Mouse (Mus musculus) cerebellum, postnatal 4 days (tissue): ENCODE results near the gene Toe1.

Source experiments
- DNase-seq, 2 experiments: peaks; one replicate each; pipeline ENCODE4 v3.0.0; 2022; ENCODE audit warnings: low spot score in 2 of 2, mixed read lengths in 1 of 2

Toe1 gene

GRCm38 (mm10) chr4:116794273-116794672, 13.2 kb downstream of the Toe1 start:
- no peak for DNase-seq

DNA sequence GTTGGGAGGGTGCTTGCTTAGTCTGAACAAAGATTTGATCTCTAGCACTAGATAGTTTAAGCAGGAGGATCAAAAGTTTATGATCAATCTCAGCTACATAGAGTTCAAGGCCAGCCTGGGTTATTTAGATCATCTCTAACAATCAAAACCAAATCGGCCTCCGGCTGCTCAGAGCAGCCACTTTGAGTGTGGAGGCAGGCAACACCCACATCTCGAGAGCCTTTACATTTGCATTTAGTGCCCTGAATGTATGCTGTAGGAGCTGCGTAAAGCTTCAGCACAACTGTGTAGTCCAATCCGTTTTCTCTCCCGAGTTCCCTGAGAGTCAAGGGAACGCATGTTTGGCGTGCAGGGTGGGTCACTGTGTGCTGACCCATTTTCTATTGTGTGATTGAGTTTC, 15.0 kb downstream of the Toe1 start:
- DNase-seq, result no peak

DNA sequence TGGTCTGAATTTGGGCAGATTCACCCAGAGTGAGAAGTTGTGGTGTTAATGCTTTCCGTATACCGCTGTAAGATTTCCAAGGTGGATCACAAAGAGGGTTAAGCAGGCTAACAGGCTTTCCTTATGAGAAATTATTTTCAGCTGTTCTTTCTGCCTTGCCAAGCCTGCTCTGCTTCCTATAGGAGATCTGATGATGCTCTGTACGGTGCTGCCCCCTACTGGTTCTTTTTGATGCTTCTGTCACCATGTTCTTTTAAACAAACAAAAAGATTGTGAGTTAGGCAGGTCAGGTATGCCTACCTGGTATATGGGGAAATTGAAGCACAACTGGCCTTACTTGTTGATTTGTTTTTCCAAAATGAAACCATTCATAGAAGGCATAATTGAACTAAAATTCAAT, 18.5 kb downstream of the Toe1 start:
- peak; percentile 51 to 77 for DNase-seq

GRCm38 (mm10) chr4:116787985-116788760, 19.3 kb downstream of the Toe1 start:
- no peak for DNase-seq

GRCm38 (mm10) chr4:116786587-116786986, 20.9 kb downstream of the Toe1 start:
- no peak for DNase-seq

- no peak for DNase-seq
Measured at GRCm38 (mm10) chr4:116782171-116782570, 25.3 kb downstream of the Toe1 start.

DNA sequence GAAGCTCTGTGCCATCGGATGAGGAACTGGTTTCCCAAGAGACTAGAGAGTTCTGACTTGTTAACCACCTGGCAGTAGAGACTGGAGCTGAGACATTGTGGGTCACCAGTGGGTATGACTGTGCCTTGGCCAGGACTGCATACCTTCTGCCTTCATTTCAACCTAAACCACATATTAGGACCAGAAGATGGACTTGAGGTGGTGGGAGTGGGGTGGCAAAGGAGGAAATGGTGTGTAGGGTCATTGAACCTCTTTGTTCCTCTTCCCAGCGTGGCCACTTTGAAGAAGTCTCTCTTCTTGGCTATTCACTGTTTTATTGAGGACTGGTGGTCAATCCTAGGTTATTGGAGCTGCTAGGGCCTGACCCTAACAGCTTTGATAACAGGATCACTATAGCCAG, 26.1 kb downstream of the Toe1 start:
- no peak for DNase-seq

GRCm38 (mm10) chr4:116780541-116780940, 26.9 kb downstream of the Toe1 start:
- no peak for DNase-seq

DNA sequence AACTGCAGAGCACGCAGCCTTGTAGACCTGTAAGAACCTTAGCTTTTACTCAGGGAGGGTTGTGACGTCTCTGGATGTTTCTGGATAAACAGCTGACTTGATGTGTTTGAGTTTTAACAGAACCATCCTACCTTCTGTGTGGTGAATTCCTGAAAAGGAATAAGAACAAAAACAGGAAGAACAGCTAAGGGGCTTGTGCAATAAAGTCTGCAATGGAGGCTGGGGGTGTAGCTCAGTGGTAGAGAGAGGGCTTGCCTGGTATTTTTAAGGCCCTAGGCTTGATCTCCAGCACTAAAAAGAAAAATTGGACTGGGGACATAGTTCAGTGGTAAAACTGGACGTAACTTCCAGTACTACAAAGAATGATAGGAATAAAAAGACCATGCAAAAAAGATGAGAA, 30.4 kb downstream of the Toe1 start:
- DNase-seq, result no peak

DNA sequence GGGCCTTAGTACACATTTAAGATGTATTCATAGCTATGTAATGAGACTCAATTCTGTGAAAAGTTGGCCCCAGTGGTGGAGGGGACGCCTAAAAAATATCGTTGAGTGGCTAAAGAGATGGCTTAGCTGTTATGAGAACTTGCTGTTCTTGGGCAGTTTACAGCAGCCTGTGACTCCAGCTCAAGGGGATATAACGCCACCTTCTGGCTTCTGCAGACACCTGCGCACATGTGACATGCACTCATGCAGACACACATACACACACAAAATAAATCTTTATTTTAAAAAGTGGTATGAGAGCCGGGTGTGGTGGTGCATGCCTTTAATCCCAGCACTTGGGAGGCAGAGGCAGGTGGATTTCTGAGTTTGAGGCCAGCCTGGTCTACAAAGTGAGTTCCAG, 31.0 kb downstream of the Toe1 start:
- no peak for DNase-seq

- DNase-seq, result no peak
Measured at GRCm38 (mm10) chr4:116769060-116769459, 38.4 kb downstream of the Toe1 start.

DNA sequence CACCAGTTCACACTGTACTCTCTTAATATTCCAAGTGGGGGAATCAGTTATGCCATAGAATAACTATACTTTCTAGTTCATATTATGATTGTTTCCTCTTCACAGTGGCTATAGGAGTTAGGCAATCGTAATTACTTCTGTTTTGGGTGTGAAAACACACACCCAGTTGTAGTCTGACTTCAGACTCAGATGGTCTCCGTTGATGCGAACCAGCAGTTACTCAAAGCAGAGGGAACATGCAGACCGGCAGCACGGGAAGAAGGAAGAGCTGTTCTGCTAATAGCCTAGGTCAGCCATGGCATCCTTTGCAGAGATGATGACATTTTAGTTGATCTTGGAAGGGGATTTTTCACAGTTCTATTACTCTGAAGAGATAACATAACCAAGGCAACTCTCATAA, 38.9 kb downstream of the Toe1 start:
- DNase-seq, result no peak

DNA sequence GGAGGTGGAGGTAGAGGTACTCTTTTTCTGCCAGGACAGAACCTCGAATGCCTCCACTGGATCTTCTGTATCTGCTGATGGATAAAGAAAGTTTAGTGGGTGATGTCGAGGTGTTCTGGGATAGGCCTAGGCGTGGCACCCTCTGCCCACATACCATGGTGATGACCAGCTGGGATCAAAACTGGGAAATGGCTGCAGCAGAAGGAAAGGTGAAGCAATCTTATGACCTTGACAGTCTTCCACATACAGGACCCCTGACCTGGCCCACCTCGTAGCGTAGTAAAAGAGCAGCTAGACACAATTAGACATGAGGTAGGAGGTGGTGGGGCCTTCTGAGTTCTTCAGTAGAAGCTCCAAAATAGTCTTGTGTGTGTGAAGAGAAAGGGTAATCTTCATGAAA, 43.4 kb downstream of the Toe1 start:
- DNase-seq, result no peak

DNA sequence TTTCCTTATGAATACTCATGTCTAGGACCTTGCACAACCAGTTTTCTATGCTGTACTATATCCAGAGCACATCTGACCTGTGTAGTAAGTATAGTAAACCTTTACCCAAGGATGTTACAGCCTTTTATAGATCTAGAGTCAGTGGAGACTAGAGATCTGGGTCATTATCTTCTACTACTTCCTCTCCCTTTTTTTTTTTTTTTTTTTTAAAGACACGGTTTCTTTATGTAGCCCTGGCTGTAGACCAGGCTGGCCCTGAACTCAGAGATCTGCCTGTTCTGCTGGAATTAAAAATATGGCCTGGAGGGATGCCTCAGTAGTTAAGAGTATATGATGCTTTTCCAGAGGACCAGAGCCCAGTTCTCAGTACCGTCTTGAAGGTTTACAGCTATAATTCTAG, 45.5 kb downstream of the Toe1 start:
- DNase-seq, result no peak

- no peak for DNase-seq
Measured at GRCm38 (mm10) chr4:116749750-116750149, 57.7 kb downstream of the Toe1 start.
